Mouse (Mus musculus) embryonic facial prominence, embryonic 13.5 days (tissue): Measurements from ENCODE around the gene Yju2. TPM values are rescaled to one million over a fixed set of nuclear protein-coding genes. Genes with fewer than 3 reads are reported as not detected.

Experiments used
- polyA plus RNA-seq: library from polyadenylated mRNA; unstranded; fragments of >200 nt; fragmentation: Nextera tagmentation; extraction: Ambion mirVana; gene quantifications from 2 replicates; pipeline ENCODE4 v1.2.1, GENCODE M21; 2015

Yju2 gene
- polyA plus RNA-seq, 1 experiment from 2014 or later = 27.0 TPM

Other genes with a start within 250 kb of the Yju2 start
- gene Pot1b, start 246.5 kb upstream of the Yju2 start, polyA plus RNA-seq = 14.9 and 15.4 TPM in 2 replicates
- 0.12 and 0.15 TPM in 2 replicates for gene Adgre4, start 209.1 kb upstream of the Yju2 start, polyA plus RNA-seq
- 11.0 and 11.2 TPM in 2 replicates for gene Zfp119a, start 80.2 kb upstream of the Yju2 start, polyA plus RNA-seq
- gene Zfp959, start 67.0 kb upstream of the Yju2 start, polyA plus RNA-seq = 14.6 and 16.5 TPM in 2 replicates
- 5.8 and 7.2 TPM in 2 replicates for gene Zfp119b, start 9.6 kb upstream of the Yju2 start, polyA plus RNA-seq
- 1.3 and 1.9 TPM in 2 replicates for gene Ebi3, start 6.5 kb upstream of the Yju2 start, polyA plus RNA-seq
- gene Shd, start 11.4 kb downstream of the Yju2 start, polyA plus RNA-seq = 35.2 and 35.5 TPM in 2 replicates
- gene Fsd1, start 27.4 kb downstream of the Yju2 start, polyA plus RNA-seq = 31.9 and 40.5 TPM in 2 replicates
- 10.2 TPM in 2 replicates for gene Stap2, start 46.5 kb downstream of the Yju2 start, polyA plus RNA-seq
- 132 and 134 TPM in 2 replicates for gene Mpnd, start 46.6 kb downstream of the Yju2 start, polyA plus RNA-seq
- 175 and 185 TPM in 2 replicates for gene Sh3gl1, start 77.5 kb downstream of the Yju2 start, polyA plus RNA-seq
- gene Chaf1a, start 81.3 kb downstream of the Yju2 start, polyA plus RNA-seq = 25.8 and 34.8 TPM in 2 replicates
- 47.6 and 51.2 TPM in 2 replicates for gene Ubxn6, start 115.9 kb downstream of the Yju2 start, polyA plus RNA-seq
- 151 and 155 TPM in 2 replicates for gene Hdgfl2, start 120.5 kb downstream of the Yju2 start, polyA plus RNA-seq
- 0.07 and 0.10 TPM in 2 replicates for gene Plin4, start 150.7 kb downstream of the Yju2 start, polyA plus RNA-seq
- 0.17 and 0.30 TPM in 2 replicates for gene Plin5, start 158.5 kb downstream of the Yju2 start, polyA plus RNA-seq
- 0.24 and 0.30 TPM in 2 replicates for gene Lrg1, start 162.9 kb downstream of the Yju2 start, polyA plus RNA-seq
- gene Sema6b, start 181.2 kb downstream of the Yju2 start, polyA plus RNA-seq = 2.4 and 2.5 TPM in 2 replicates
- 13.8 and 13.9 TPM in 2 replicates for gene Tnfaip8l1, start 203.4 kb downstream of the Yju2 start, polyA plus RNA-seq
- gene Mydgf, start 224.8 kb downstream of the Yju2 start, polyA plus RNA-seq = 86.3 and 91.0 TPM in 2 replicates